Mouse (Mus musculus) myocyte (in vitro differentiated cells): Measurements from ENCODE around the gene Selenbp1. TPM values are rescaled to one million over a fixed set of nuclear protein-coding genes. Genes with fewer than 3 reads are reported as not detected.
"Not testable (repeated sequence)": the region's sequence is repeated elsewhere in the genome, so short reads cannot be mapped to it uniquely, and the experiment has no call there.

ENCODE experiments used
- H3K27me3 ChIP-seq: one replicate; pipeline ENCODE4 v1.6.1; 2011; ENCODE audit not compliant: control insufficient read depth, insufficient read depth, insufficient read length
- H3K36me3 ChIP-seq: one replicate; pipeline ENCODE4 v1.6.1; 2011; ENCODE audit not compliant: control insufficient read depth, insufficient read depth
- H3K4me2 ChIP-seq: one replicate; pipeline ENCODE4 v1.6.1; 2011; ENCODE audit warnings: low read depth, control low read depth
- H3K4me3 ChIP-seq: one replicate; pipeline ENCODE4 v1.5.1; 2011; ENCODE audit warnings: mild to moderate bottlenecking, control low read depth, moderate library complexity
- H3K79me2 ChIP-seq: one replicate; pipeline ENCODE4 v1.6.1; 2011; ENCODE audit not compliant: control insufficient read depth, insufficient read depth
- H3ac ChIP-seq: one replicate; pipeline ENCODE4 v1.6.1; 2011; ENCODE audit not compliant: control insufficient read depth, insufficient read length
- CEBPB ChIP-seq: IDR thresholded peaks from 2 replicates; pipeline ENCODE4 v1.6.1; 2011; ENCODE audit warnings: mild to moderate bottlenecking, moderate library complexity; ENCODE audit not compliant: poor library complexity, insufficient read depth, severe bottlenecking
- E2F4 ChIP-seq: IDR thresholded peaks from one replicate; pipeline ENCODE4 v1.6.1; 2011; ENCODE audit warnings: mild to moderate bottlenecking, control low read depth, moderate library complexity; ENCODE audit not compliant: insufficient read depth
- MAX ChIP-seq: IDR thresholded peaks from one replicate; pipeline ENCODE4 v1.6.1; 2011; ENCODE audit warnings: low read depth, mild to moderate bottlenecking, control low read depth
- MYOD1 ChIP-seq, 3 experiments: IDR thresholded peaks; one replicate each; pipeline ENCODE4 v1.6.1; 2011; ENCODE audit warnings: control low read depth in 2 of 3, low read depth in 2 of 3, mild to moderate bottlenecking in 2 of 3, moderate library complexity in 1 of 3; ENCODE audit not compliant: insufficient read length in 2 of 3, control insufficient read depth in 1 of 3
- MYOG ChIP-seq, 3 experiments: IDR thresholded peaks; one replicate each; pipeline ENCODE4 v1.6.1; 2011; ENCODE audit warnings: control low read depth in 2 of 3, low read depth in 2 of 3, mild to moderate bottlenecking in 2 of 3; ENCODE audit not compliant: insufficient read length in 2 of 3, control insufficient read depth in 1 of 3, insufficient read depth in 1 of 3
- POLR2A ChIP-seq: IDR thresholded peaks from one replicate; pipeline ENCODE4 v1.6.1; 2011; ENCODE audit warnings: low read depth, mild to moderate bottlenecking, control low read depth, moderate library complexity; ENCODE audit not compliant: insufficient read length
- POLR2AphosphoS2 ChIP-seq: IDR thresholded peaks from one replicate; pipeline ENCODE4 v1.6.1; 2011; ENCODE audit warnings: low read depth, control low read depth; ENCODE audit not compliant: insufficient read length
- REST ChIP-seq: IDR thresholded peaks from one replicate; pipeline ENCODE4 v1.6.1; 2011; ENCODE audit warnings: mild to moderate bottlenecking, control low read depth, moderate library complexity; ENCODE audit not compliant: insufficient read depth, insufficient read length
- SRF ChIP-seq: IDR thresholded peaks from one replicate; pipeline ENCODE4 v1.6.1; 2011; ENCODE audit warnings: low read depth; ENCODE audit not compliant: control insufficient read depth, insufficient read length
- TCF12 ChIP-seq: IDR thresholded peaks from one replicate; pipeline ENCODE4 v1.6.1; 2011; ENCODE audit warnings: mild to moderate bottlenecking, control low read depth; ENCODE audit not compliant: poor library complexity, insufficient read depth, severe bottlenecking
- TCF3 ChIP-seq: IDR thresholded peaks from one replicate; pipeline ENCODE4 v1.6.1; 2011; ENCODE audit warnings: low read depth, control low read depth; ENCODE audit not compliant: insufficient read length
- USF1 ChIP-seq: IDR thresholded peaks from one replicate; pipeline ENCODE4 v1.6.1; 2011; ENCODE audit warnings: low read depth, mild to moderate bottlenecking, control low read depth, moderate library complexity
- polyA plus RNA-seq: library from polyadenylated mRNA; unstranded; fragments of >200 nt; fragmentation: generic; extraction: Trizol; gene quantifications from one replicate; pipeline ENCODE4 v1.2.1, GENCODE M21; 2012; ENCODE audit warnings: missing spikeins

Selenbp1 gene
- polyA plus RNA-seq, 1 experiment: 0.44 TPM

DNA sequence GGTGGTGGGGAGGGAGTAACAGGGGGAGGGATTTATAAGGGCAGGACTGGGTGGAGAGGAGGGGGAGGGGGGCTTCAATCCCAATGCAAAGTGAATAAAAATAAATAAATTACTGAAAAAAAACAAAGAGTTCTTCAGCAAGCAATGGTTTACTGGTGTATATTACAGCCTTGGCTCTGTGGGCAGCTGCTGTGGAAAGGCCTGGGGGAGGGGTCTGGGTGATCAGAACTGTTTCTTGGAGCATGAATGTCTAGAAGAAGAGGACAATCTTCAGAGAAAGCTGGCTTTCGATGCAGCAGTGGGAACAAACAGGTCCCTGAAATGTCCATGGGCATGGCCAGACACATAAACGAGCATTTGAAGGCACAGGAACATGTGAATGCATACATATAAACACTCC, 577 bp upstream of the Selenbp1 start:
- H3K36me3 ChIP-seq, H3K27me3 ChIP-seq, H3K79me2 ChIP-seq, H3ac ChIP-seq, H3K4me3 ChIP-seq: not testable (repeated sequence)
- peak overlapping the region; percentile 40 for H3K4me2 ChIP-seq

GRCm38 (mm10) chr3:94933604-94934003, 748 bp downstream of the Selenbp1 start:
- not testable (repeated sequence) for H3K4me2 ChIP-seq, H3K27me3 ChIP-seq, H3K4me3 ChIP-seq, H3K36me3 ChIP-seq, H3ac ChIP-seq, H3K79me2 ChIP-seq

DNA sequence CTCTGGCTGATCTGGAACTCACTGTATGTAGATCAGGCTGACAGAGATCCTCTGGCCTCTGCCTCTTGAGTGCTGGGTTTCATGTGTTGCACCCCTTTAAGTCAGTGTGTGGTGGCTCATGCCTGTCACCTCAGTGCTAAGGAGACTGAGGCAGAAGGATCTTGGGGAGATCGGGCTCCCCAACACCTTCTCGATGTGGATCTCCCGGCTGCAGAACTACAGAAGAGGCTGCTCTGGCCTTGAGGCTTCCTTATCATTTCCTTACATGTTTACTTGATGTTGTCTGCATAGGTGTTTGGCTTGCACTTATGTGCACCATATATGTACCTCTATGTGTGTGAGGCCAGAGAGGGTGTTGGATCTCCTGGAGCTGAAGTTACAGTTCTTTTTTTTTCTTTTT, 1.7 kb downstream of the Selenbp1 start:
- H3K27me3 ChIP-seq, H3K79me2 ChIP-seq, H3K4me2 ChIP-seq, H3K4me3 ChIP-seq, H3K36me3 ChIP-seq, H3ac ChIP-seq: not testable (repeated sequence)

DNA sequence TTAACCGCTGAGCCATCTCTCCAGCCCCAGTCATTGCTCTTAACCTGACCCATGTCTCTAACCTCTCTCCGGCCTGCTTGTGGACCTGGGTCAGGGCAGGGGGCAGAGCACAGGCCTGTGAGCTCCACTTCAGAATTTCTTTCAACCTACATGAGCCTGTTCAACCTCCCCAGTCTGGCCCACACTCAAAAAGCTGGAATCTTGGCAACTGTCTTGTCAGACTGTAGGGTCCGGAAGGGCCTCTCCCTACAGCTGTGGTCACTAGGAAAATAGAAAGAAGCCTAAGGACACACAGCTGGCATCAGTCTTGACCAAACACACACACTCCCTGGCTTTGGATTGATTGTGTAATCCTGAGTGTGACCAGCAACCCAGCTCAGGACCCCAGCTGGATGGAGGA, 2.5 kb downstream of the Selenbp1 start:
- not testable (repeated sequence) for H3K79me2 ChIP-seq, H3K36me3 ChIP-seq, H3K27me3 ChIP-seq, H3ac ChIP-seq, H3K4me3 ChIP-seq, H3K4me2 ChIP-seq

GRCm38 (mm10) chr3:94936147-94936546, 3.3 kb downstream of the Selenbp1 start:
- not testable (repeated sequence) for H3ac ChIP-seq

GRCm38 (mm10) chr3:94937194-94937593, 4.3 kb downstream of the Selenbp1 start:
- not testable (repeated sequence) for H3K36me3 ChIP-seq, H3K4me3 ChIP-seq, H3K79me2 ChIP-seq, H3K4me2 ChIP-seq, H3ac ChIP-seq, H3K27me3 ChIP-seq

More at GRCm38 (mm10) chr3:94936147-94936546, 3.3 kb downstream of the Selenbp1 start:
- not testable (repeated sequence) for H3K36me3 ChIP-seq, H3K79me2 ChIP-seq, H3K27me3 ChIP-seq, H3K4me3 ChIP-seq, H3K4me2 ChIP-seq

DNA sequence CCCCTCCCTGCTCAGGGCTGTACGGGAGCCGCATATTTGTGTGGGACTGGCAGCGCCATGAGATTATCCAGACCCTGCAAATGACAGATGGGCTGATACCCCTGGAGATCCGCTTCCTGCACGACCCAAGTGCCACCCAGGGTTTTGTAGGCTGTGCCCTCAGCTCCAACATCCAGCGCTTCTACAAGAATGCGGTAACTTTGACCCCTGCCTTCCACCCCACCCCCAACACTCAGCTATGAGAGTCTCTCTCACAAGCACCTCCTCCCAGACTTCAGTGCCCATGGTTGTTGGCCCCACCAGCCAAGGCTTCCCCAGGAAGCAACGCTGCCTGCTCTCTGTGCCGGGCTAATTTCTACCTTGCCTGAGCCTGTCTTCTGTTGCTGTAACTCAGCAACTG, 7.2 kb downstream of the Selenbp1 start:
- H3K4me2 ChIP-seq: not testable (repeated sequence)

GRCm38 (mm10) chr3:94942211-94942967, 9.5 kb downstream of the Selenbp1 start:
- not testable (repeated sequence) for H3K4me2 ChIP-seq, H3K79me2 ChIP-seq, H3K36me3 ChIP-seq, H3ac ChIP-seq, H3K4me3 ChIP-seq, H3K27me3 ChIP-seq

More for the DNA sequence above, 7.2 kb downstream of the Selenbp1 start:
- not testable (repeated sequence) for H3K27me3 ChIP-seq, H3K79me2 ChIP-seq, H3ac ChIP-seq, H3K36me3 ChIP-seq, H3K4me3 ChIP-seq

GRCm38 (mm10) chr3:94943706-94944105, 10.8 kb downstream of the Selenbp1 start:
- not testable (repeated sequence) for H3K27me3 ChIP-seq, H3ac ChIP-seq, H3K4me2 ChIP-seq, H3K36me3 ChIP-seq, H3K79me2 ChIP-seq, H3K4me3 ChIP-seq

DNA sequence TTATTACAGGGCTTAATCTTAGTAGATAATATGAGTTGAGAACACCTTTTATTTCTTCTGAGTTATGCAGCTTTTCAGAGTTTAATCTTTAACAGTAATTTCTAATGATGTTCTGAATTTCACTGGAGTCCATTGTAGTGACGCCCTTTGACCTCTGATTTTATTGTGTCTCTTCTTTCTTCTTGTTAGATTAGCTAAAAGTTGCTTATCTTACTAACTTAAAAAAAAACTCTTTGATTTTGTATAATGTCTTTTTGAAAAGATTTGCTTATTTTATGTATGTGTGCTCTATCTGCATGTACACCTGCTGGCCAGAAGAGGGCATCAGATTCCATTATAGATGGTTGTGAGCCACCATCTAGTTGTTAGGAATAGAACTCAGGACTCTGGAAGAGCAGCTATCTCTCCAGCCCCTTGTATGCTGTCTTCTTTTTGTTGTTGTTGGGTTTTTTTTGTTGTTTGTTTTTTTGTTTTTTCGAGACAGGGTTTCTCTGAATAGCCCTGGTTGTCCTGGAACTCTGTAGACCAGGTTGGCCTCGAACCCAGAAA, 15.3 kb downstream of the Selenbp1 start:
- Histone ChIP-seq H3K4me3 (no peak overlapping the region), H3K27me3 (no peaks in the 10 kb centered on the region), H3K4me2 (no peak overlapping the region), H3K79me2 (no peaks in the 10 kb centered on the region), H3ac (no peak overlapping the region), H3K36me3 (no peaks in the 10 kb centered on the region)
- TF ChIP-seq POLR2AphosphoS2 (no peak), TCF12 (no peak), MYOG (IDR thresholded peaks at IDR 0.05; ENCODE audit: control insufficient read depth in 1 of 3, insufficient read depth in 1 of 3, insufficient read length in 2 of 3, low read depth in 2 of 3) (no peak), CEBPB (no peak), SRF (no peak), USF1 (no peak), REST (no peak), POLR2A (no peak), MAX (no peak), TCF3 (no peak), MYOD1 (IDR thresholded peaks at IDR 0.05; ENCODE audit: control insufficient read depth in 1 of 3, insufficient read length in 2 of 3, low read depth in 2 of 3) (no peak), E2F4 (no peak)
